Mouse (Mus musculus) C2C12 (cell line): ENCODE measurements around the gene Scgb1a1.

Experiments
- CEBPB ChIP-seq: IDR thresholded peaks from one replicate; pipeline ENCODE4 v1.6.1; 2011; ENCODE audit warnings: low read depth, mild to moderate bottlenecking, control low read depth, moderate library complexity
- CTCF ChIP-seq: IDR thresholded peaks from one replicate; pipeline ENCODE4 v1.5.1; 2011; ENCODE audit not compliant: control insufficient read depth, insufficient read depth, insufficient read length
- MYOD1 ChIP-seq: IDR thresholded peaks from one replicate; pipeline ENCODE4 v1.6.1; 2011; ENCODE audit warnings: low read depth; ENCODE audit not compliant: control insufficient read depth, insufficient read length
- MYOG ChIP-seq: IDR thresholded peaks from one replicate; pipeline ENCODE4 v1.6.1; 2011; ENCODE audit not compliant: control insufficient read depth, insufficient read length; ENCODE audit errors: extremely low read depth
- USF1 ChIP-seq: IDR thresholded peaks from one replicate; pipeline ENCODE4 v1.6.1; 2011; ENCODE audit warnings: low read depth, mild to moderate bottlenecking, control low read depth, moderate library complexity

DNA sequence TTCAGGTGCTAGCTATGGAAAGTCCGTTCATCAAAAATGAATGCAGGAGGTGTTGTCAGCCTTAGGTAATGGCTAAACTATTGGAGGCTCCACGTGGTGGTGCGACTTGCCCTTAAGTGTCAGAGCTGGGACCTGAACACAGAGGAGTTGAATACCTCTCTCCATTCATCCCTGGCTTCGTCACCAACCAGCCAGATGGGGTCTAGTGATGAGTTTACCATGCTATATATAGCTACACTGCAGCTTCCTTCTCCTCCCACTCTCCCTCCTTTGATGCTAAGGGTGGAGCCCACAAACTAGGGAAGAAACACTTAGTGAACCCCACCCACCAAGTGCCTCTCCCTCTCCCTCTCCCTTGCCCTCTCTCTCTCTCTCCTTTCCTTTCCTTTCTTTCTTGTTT is 43.5 kb downstream of the Scgb1a1 start:
- TF ChIP-seq CTCF (no peak), MYOD1 (no peak), MYOG (no peak), USF1 (no peak), CEBPB (no peak)
